Mouse (Mus musculus) spleen, adult 2 months (tissue): Measurements from ENCODE around the gene Lrrc8b.

ENCODE experiments used
- CTCF ChIP-seq: fragments of 200-500 bp; IDR thresholded peaks from 2 replicates; pipeline ENCODE4 v1.5.1; 2011; ENCODE audit warnings: mild to moderate bottlenecking, inconsistent platforms; ENCODE audit not compliant: insufficient read depth, insufficient read length, insufficient replicate concordance; ENCODE audit errors: extremely low read depth
- POLR2A ChIP-seq: fragments of 200-500 bp; IDR thresholded peaks from 2 replicates; pipeline ENCODE4 v1.6.1; 2011; ENCODE audit warnings: low read depth, low read length, inconsistent platforms

- TF ChIP-seq CTCF (no peak), POLR2A (no peak)
These were observed 25.2 kb upstream of the Lrrc8b start for GRCm38 (mm10) chr5:105390346-105390745.
